Mouse (Mus musculus) cerebellum, adult 2 months (tissue): Measurements from ENCODE around the gene Zfp97. TPM values are rescaled to one million over a fixed set of nuclear protein-coding genes. Genes with fewer than 3 reads are reported as not detected.
"Not testable (repeated sequence)": the region's sequence is repeated elsewhere in the genome, so short reads cannot be mapped to it uniquely, and the experiment has no call there.

Experiments
- DNase-seq, 2 experiments: peaks; one replicate each; pipeline ENCODE4 v3.0.0; 2021
- H3K27ac ChIP-seq: fragments of 200-500 bp; 2 replicates; pipeline ENCODE4 v1.5.1; 2012; ENCODE audit warnings: low read length, control low read depth, inconsistent platforms; ENCODE audit not compliant: insufficient read depth
- H3K27me3 ChIP-seq: fragments of 200-500 bp; 2 replicates; pipeline ENCODE4 v1.6.1; 2012; ENCODE audit warnings: inconsistent platforms, mild to moderate bottlenecking, low read length, moderate library complexity; ENCODE audit not compliant: control insufficient read depth, insufficient read depth
- H3K4me1 ChIP-seq: fragments of 200-500 bp; 2 replicates; pipeline ENCODE4 v1.6.1; 2011; ENCODE audit warnings: low read length; ENCODE audit not compliant: control insufficient read depth, insufficient read depth
- H3K4me3 ChIP-seq: fragments of 200-500 bp; replicated peaks from 2 replicates; pipeline ENCODE3; 2011; ENCODE audit warnings: mild to moderate bottlenecking, low read depth, low read length, control low read depth; ENCODE audit not compliant: insufficient read depth
- CTCF ChIP-seq: fragments of 200-500 bp; IDR thresholded peaks from 2 replicates; pipeline ENCODE4 v1.5.1; 2011; ENCODE audit warnings: low read depth, mild to moderate bottlenecking, control low read depth, low read length, moderate library complexity, borderline replicate concordance; ENCODE audit not compliant: insufficient read depth
- POLR2A ChIP-seq: fragments of 200-500 bp; IDR thresholded peaks from 2 replicates; pipeline ENCODE4 v1.6.1; 2011; ENCODE audit warnings: low read length, control low read depth, borderline replicate concordance; ENCODE audit not compliant: insufficient read depth
- WGBS: fragments of 180-500 bp; shearing (Covaris S2); methylation state at CpG from one replicate; pipeline ENCODE4 v1.1.7; 2018; 5-methylcytosine and 5-hydroxymethylcytosine counted together
- polyA plus RNA-seq: library from polyadenylated mRNA; depleted of rRNA; stranded (reverse); fragments of >200 nt; gene quantifications from 2 replicates; pipeline ENCODE4 v1.2.3, GENCODE M21; 2012; rRNA removed

The Zfp97 gene
- 1.5 and 1.7 TPM in 2 replicates for polyA plus RNA-seq

DNA sequence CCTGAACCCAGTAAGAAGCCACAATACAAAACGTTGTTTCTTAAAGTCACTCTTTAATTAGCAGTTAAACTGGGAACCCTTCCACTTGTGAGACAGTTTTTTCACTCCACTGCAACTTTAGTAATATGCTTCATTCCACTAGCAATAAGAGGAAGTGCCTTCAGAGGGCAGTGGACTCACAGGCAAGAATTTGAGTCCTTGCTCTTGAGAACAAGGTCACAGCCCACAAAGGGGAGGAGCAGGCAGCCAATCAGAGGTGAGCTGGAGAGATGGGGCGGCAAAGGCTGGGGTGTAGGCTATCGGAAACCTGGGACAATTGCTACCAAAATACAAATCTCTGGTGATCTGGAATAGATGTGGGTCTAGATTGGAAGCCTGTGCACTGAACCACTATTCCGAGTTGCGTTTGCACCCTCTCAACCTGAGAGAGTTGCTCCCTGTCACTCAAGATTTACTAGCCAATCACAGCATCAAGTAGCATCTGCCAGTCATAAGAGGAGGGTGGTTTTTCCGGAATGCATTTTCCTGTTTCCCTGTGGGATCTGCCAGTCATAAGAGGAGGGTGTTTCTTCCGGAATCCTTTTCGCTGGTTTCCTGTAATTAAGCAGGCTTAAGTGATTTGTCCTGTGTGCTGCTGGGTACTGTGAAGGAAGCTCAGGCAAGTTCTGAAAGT, at the start of gene Zfp97:
TSS of gene Zfp97 (plus strand) at position 586 of the 673 bp plus-strand sequence.
- no CpG with 5 or more reads among the region's 8 CpGs for WGBS
- not testable (repeated sequence) for DNase-seq, H3K4me1 ChIP-seq, H3K27ac ChIP-seq, H3K27me3 ChIP-seq, H3K4me3 ChIP-seq

DNA sequence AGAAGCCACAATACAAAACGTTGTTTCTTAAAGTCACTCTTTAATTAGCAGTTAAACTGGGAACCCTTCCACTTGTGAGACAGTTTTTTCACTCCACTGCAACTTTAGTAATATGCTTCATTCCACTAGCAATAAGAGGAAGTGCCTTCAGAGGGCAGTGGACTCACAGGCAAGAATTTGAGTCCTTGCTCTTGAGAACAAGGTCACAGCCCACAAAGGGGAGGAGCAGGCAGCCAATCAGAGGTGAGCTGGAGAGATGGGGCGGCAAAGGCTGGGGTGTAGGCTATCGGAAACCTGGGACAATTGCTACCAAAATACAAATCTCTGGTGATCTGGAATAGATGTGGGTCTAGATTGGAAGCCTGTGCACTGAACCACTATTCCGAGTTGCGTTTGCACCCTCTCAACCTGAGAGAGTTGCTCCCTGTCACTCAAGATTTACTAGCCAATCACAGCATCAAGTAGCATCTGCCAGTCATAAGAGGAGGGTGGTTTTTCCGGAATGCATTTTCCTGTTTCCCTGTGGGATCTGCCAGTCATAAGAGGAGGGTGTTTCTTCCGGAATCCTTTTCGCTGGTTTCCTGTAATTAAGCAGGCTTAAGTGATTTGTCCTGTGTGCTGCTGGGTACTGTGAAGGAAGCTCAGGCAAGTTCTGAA, 57.7 kb downstream of the Zfp97 start:
- not testable (repeated sequence) for H3K4me3 ChIP-seq, DNase-seq, H3K27me3 ChIP-seq, H3K27ac ChIP-seq, H3K4me1 ChIP-seq
- WGBS: no CpG with 5 or more reads among the region's 8 CpGs

- not testable (repeated sequence) for H3K4me3 ChIP-seq, H3K4me1 ChIP-seq, H3K27me3 ChIP-seq, DNase-seq, H3K27ac ChIP-seq
Observed at GRCm38 (mm10) chr17:17194761-17195160, 73.5 kb downstream of the Zfp97 start.

GRCm38 (mm10) chr17:17195178-17195577, 74.0 kb downstream of the Zfp97 start:
- no peak overlapping the region for H3K4me3 ChIP-seq

DNA sequence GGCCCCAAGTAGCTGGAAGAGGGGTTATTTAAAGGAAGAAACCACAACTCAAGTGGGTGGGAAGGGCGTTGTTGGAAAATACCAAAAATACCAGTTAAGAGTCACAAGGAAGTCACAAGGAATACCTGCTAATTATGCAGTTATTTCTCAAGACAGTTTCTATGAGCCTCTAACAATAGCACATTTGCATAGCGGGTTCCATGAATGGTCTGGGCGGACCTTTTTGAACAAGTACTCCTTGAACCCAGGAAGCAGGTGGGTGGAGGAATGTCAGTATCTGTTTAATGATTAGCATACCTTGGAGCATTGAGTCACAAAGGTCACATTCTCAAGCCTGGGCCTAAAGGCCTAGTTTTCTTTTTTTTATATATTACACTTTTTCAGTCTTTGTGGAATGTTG, 74.9 kb downstream of the Zfp97 start:
- H3K4me3 ChIP-seq, H3K27ac ChIP-seq, DNase-seq, H3K27me3 ChIP-seq, H3K4me1 ChIP-seq: not testable (repeated sequence)
- WGBS: 93% methylated on average over 3 of the region's 3 CpGs

More at GRCm38 (mm10) chr17:17195178-17195577, 74.0 kb downstream of the Zfp97 start:
- TF ChIP-seq CTCF (no peak), POLR2A (no peak)
- Histone ChIP-seq H3K27me3 (no peaks in the 10 kb centered on the region), H3K27ac (no peak overlapping the region), H3K4me1 (no peaks in the 10 kb centered on the region)
- no peak for DNase-seq

Other genes with a start within 250 kb of the Zfp97 start
- 2.0 and 2.2 TPM in 2 replicates for gene Zfp960, start 57.3 kb upstream of the Zfp97 start, polyA plus RNA-seq